Mouse (Mus musculus): Measurements from ENCODE around the gene Sept11. TPM values are rescaled to one million over a fixed set of nuclear protein-coding genes. Genes with fewer than 3 reads are reported as not detected.

Sept11 gene
- polyA plus RNA-seq, 1 experiment: 46.8 TPM

- TF ChIP-seq POLR2A (IDR thresholded peaks at IDR 0.05; ENCODE audit: borderline replicate concordance, extremely low read depth, low read depth, low read length) (no peak), CTCF (IDR thresholded peaks at IDR 0.05; ENCODE audit: insufficient read depth, low read length) (no peak)
- WGBS: 70% methylated on average over 1 of the region's 1 CpGs
- no peak for DNase-seq
- Histone ChIP-seq H3K4me1 (ENCODE audit: control insufficient read depth, insufficient read depth, low read length) (peaks cover 10% of the 10 kb centered on the region), H3K4me3 (replicated peaks; ENCODE audit: extremely low read depth, low read depth, low read length) (no peak overlapping the region)
These were observed 114.3 kb downstream of the Sept11 start for GRCm38 (mm10) chr5:93207555-93207954.

- H3K4me3 ChIP-seq (replicated peaks; ENCODE audit: extremely low read depth, low read depth, low read length): no peak overlapping the region
- WGBS: 71% methylated on average over 3 of the region's 3 CpGs
- no peak for DNase-seq
- H3K4me1 ChIP-seq (ENCODE audit: control insufficient read depth, insufficient read depth, low read length): no peaks in the 10 kb centered on the region
- TF ChIP-seq CTCF (IDR thresholded peaks at IDR 0.05; ENCODE audit: insufficient read depth, low read length): no peak
- TF ChIP-seq POLR2A (IDR thresholded peaks at IDR 0.05; ENCODE audit: borderline replicate concordance, extremely low read depth, low read depth, low read length): no peak
These were observed 125.1 kb downstream of the Sept11 start for GRCm38 (mm10) chr5:93218375-93218774.

GRCm38 (mm10) chr5:93221661-93222060 is 128.4 kb downstream of the Sept11 start:
- H3K4me3 ChIP-seq (replicated peaks; ENCODE audit: extremely low read depth, low read depth, low read length): no peak overlapping the region
- TF ChIP-seq CTCF (IDR thresholded peaks at IDR 0.05; ENCODE audit: insufficient read depth, low read length) (no peak), POLR2A (IDR thresholded peaks at IDR 0.05; ENCODE audit: borderline replicate concordance, extremely low read depth, low read depth, low read length) (no peak)
- H3K4me1 ChIP-seq (ENCODE audit: control insufficient read depth, insufficient read depth, low read length): no peaks in the 10 kb centered on the region
- WGBS: 33% methylated on average over 3 of the region's 3 CpGs
- peak; percentile 13 for DNase-seq

- WGBS: 67% methylated on average over 2 of the region's 2 CpGs
- no peak for DNase-seq
- H3K4me3 ChIP-seq (replicated peaks; ENCODE audit: extremely low read depth, low read depth, low read length): no peak overlapping the region
- TF ChIP-seq POLR2A (IDR thresholded peaks at IDR 0.05; ENCODE audit: borderline replicate concordance, extremely low read depth, low read depth, low read length): no peak
- H3K4me1 ChIP-seq (ENCODE audit: control insufficient read depth, insufficient read depth, low read length): no peaks in the 10 kb centered on the region
These were observed 131.3 kb downstream of the Sept11 start for GRCm38 (mm10) chr5:93224549-93224948.

Other genes starting within 250 kb of the Sept11 start
- gene Sowahb, start 48.4 kb upstream of the Sept11 start, polyA plus RNA-seq (2012; rRNA removed): 2.0 and 2.2 TPM in 2 replicates
- gene Ccni, start 113.1 kb downstream of the Sept11 start, polyA plus RNA-seq (2012; rRNA removed): 82.0 and 97.1 TPM in 2 replicates
- gene 2010109A12Rik, start 113.1 kb downstream of the Sept11 start, polyA plus RNA-seq (2012; rRNA removed): not detected in 2 replicates
- gene Ccng2, start 173.8 kb downstream of the Sept11 start, polyA plus RNA-seq (2012; rRNA removed): 23.6 and 56.6 TPM in 2 replicates